Mouse (Mus musculus) intestine, embryonic 15.5 days (tissue): Measurements from ENCODE around the gene Prelid1. TPM values are rescaled to one million over a fixed set of nuclear protein-coding genes. Genes with fewer than 3 reads are reported as not detected.

ENCODE experiments used
- ATAC-seq: fragments of 200-750 bp; cut with Nextera tagmentation; 2 replicates; pipeline ENCODE4 v1.8.0; 2017; ENCODE audit warnings: moderate TSS enrichment, moderate library complexity
- H3K27ac ChIP-seq: fragments of 300-500 bp; sonication (generic); 2 replicates; pipeline ENCODE4 v1.5.1; 2015; ENCODE audit warnings: mild to moderate bottlenecking, inconsistent platforms
- H3K27me3 ChIP-seq: fragments of 300-500 bp; sonication (generic); replicated peaks from 2 replicates; pipeline ENCODE4 v1.6.1; 2015; ENCODE audit warnings: inconsistent platforms
- H3K36me3 ChIP-seq: fragments of 300-500 bp; sonication (generic); 2 replicates; pipeline ENCODE4 v1.6.1; 2015; ENCODE audit warnings: inconsistent platforms
- H3K4me1 ChIP-seq: fragments of 300-500 bp; sonication (generic); replicated peaks from 2 replicates; pipeline ENCODE4 v1.6.1; 2015; ENCODE audit warnings: inconsistent platforms
- H3K4me2 ChIP-seq: fragments of 300-500 bp; sonication (generic); replicated peaks from 2 replicates; pipeline ENCODE4 v1.6.1; 2015; ENCODE audit warnings: mild to moderate bottlenecking, inconsistent platforms
- H3K4me3 ChIP-seq: fragments of 300-500 bp; sonication (generic); replicated peaks from 2 replicates; pipeline ENCODE4 v1.5.1; 2015; ENCODE audit warnings: inconsistent platforms
- H3K9ac ChIP-seq: fragments of 300-500 bp; sonication (generic); 2 replicates; pipeline ENCODE4 v1.6.1; 2015; ENCODE audit warnings: inconsistent platforms
- H3K9me3 ChIP-seq: fragments of 300-500 bp; sonication (generic); 2 replicates; pipeline ENCODE4 v1.6.1; 2016; ENCODE audit warnings: inconsistent platforms
- WGBS: fragments of 180-500 bp; shearing (Covaris S2); methylation state at CpG from one replicate; pipeline ENCODE4 v1.1.7; 2015; 5-methylcytosine and 5-hydroxymethylcytosine counted together
- polyA plus RNA-seq: library from polyadenylated mRNA; unstranded; fragments of >200 nt; fragmentation: Nextera tagmentation; extraction: Ambion mirVana; gene quantifications from 2 replicates; pipeline ENCODE4 v1.2.1, GENCODE M21; 2015

Prelid1 gene
- polyA plus RNA-seq, result 543 and 576 TPM in 2 replicates

DNA sequence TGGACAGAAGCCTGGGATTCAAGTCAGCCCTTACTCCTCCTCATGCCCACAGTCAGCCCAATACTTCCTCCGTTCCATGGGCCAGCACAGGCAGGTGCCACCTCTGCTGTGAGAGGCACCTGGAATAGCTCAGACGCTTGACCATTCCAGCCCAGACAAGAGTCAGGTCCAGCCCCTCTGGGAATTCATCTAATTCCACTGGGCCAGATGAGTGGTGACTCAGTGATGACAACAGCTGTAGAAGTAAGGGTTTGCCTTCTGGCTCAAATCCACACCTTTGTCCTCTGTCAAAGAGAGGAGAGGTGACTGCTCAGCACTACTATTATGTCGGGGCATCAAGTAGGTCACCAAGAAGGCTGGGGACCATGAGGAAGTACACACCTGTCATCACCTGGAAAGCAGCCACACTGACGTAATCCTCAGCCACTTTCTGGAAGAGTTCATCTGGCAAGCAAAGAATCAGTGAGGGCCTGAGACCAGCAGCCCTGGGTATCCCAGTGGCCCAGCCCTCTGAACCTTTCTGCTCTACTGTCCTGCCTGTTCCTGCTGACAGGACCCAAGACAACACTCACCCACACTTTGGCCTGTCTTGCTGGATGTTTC lies at the start of gene Prelid1:
TSS of gene Prelid1 (plus strand) at position 570 of the 603 bp plus-strand sequence.
- H3K27ac ChIP-seq, result peak within 1 kb of the TSS; percentile 90
- peaks cover 21% of the 10 kb centered on the region for H3K4me1 ChIP-seq
- H3K9ac ChIP-seq, result peak within 1 kb of the TSS; percentile 98
- WGBS, result 77% methylated on average over 4 of the region's 4 CpGs
- H3K4me2 ChIP-seq, result peak within 1 kb of the TSS; percentile 83
- no peaks in the 10 kb centered on the region for H3K27me3 ChIP-seq
- ATAC-seq, result no peak
- H3K36me3 ChIP-seq, result peaks cover 19% of the 10 kb centered on the region
- no peaks in the 10 kb centered on the region for H3K9me3 ChIP-seq
- peak within 1 kb of the TSS; percentile 91 for H3K4me3 ChIP-seq

DNA sequence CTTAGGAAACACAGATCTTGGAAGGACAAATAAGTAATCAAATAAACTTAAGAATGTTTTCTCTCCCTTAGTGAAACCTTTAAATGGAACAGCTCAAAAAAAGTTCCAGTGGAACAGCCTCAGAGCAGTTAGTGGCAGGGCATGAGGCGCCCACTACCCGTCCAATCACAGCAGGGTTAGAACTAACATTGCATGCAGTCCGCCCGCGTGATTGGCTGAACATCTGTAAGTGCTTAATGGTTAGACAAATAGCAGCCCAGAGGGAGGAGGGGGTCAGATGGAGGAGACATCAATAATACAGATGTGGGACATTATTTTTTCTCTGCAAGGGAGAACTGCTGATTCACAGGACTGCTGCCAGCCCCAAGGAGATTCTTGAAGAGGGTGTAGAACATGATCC lies 43.1 kb upstream of the Prelid1 start:
- 88% methylated on average over 5 of the region's 5 CpGs for WGBS
- no peak overlapping the region for H3K4me3 ChIP-seq
- H3K27ac ChIP-seq, result no peak overlapping the region
- H3K4me1 ChIP-seq, result no peaks in the 10 kb centered on the region
- no peak overlapping the region for H3K4me2 ChIP-seq
- no peak for ATAC-seq
- no peaks in the 10 kb centered on the region for H3K27me3 ChIP-seq
- H3K9me3 ChIP-seq, result no peaks in the 10 kb centered on the region
- no peak overlapping the region for H3K9ac ChIP-seq
- peaks cover 36% of the 10 kb centered on the region for H3K36me3 ChIP-seq

DNA sequence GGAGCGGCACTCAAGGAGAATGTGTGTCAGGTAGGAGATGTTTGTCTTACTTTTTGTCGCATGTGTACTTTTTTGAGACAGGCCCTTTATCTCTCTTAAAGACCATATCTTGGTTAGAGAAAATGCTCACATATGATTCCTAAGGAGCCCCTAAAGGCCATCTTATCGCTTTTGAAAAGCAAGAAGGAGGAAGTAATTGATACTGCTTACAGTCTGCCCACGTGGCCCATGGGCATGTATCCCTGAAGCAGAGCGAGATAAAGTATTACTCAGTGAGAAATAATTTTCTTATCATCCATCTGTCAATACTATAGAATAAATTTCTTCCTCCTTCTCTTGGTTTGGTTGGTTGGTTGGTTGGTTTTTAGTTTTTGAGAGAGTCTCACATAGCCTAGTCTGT lies 42.7 kb upstream of the Prelid1 start:
- Histone ChIP-seq H3K36me3 (peaks cover 36% of the 10 kb centered on the region), H3K27me3 (no peaks in the 10 kb centered on the region), H3K27ac (no peak overlapping the region), H3K9me3 (no peaks in the 10 kb centered on the region), H3K4me2 (no peak overlapping the region), H3K4me3 (no peak overlapping the region), H3K4me1 (no peaks in the 10 kb centered on the region), H3K9ac (no peak overlapping the region)
- 84% methylated on average over 5 of the region's 5 CpGs for WGBS
- ATAC-seq, result no peak

DNA sequence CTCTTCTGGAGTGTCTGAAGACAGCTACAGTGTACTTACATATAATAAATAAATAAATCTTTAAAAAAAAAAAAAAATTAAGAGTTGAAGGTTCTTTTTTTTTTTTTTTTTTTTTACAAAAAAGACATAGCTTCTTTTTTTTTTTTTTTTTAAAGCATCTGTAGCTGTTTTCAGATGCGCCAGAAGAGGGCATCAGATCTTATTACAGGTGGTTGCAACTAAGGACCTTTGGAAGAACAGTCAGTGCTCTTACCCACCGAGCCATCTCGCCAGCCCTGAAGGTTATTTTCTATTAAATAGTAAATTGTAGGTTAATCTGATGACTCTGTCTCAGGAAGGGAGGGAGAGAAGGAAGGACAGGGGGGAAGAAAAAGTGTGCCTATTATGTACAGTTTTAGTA lies 31.4 kb upstream of the Prelid1 start:
- WGBS, result 80% methylated on average over 3 of the region's 3 CpGs
- Histone ChIP-seq H3K9ac (no peak overlapping the region), H3K9me3 (no peaks in the 10 kb centered on the region), H3K36me3 (peaks cover 31% of the 10 kb centered on the region), H3K27me3 (no peaks in the 10 kb centered on the region), H3K27ac (no peak overlapping the region), H3K4me2 (no peak overlapping the region), H3K4me3 (no peak overlapping the region), H3K4me1 (no peaks in the 10 kb centered on the region)
- no peak for ATAC-seq

DNA sequence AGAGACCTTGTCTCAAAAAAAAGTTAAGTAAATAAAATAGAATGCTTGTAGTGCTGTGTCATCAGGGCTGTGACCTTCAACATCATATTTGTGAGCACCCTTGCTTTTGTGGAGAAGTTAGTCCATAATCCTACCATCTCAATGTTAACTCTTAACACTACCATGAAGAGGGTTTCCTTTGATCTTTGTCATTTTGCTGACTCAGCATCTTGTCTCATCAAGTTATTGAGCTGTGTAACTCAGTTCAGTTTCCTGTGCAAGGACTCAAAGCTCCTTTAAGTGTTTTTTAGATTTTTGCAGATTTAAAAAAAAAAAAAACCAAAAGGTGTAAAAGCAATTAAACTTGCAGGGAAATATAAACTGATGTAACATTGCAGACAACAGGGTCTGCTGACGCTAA lies 23.5 kb upstream of the Prelid1 start:
- Histone ChIP-seq H3K27me3 (no peaks in the 10 kb centered on the region), H3K4me2 (no peak overlapping the region), H3K4me1 (no peaks in the 10 kb centered on the region), H3K27ac (no peak overlapping the region), H3K9me3 (no peaks in the 10 kb centered on the region), H3K9ac (no peak overlapping the region), H3K4me3 (no peak overlapping the region), H3K36me3 (peaks cover 30% of the 10 kb centered on the region)
- ATAC-seq, result no peak
- 92% methylated on average over 1 of the region's 1 CpGs for WGBS

DNA sequence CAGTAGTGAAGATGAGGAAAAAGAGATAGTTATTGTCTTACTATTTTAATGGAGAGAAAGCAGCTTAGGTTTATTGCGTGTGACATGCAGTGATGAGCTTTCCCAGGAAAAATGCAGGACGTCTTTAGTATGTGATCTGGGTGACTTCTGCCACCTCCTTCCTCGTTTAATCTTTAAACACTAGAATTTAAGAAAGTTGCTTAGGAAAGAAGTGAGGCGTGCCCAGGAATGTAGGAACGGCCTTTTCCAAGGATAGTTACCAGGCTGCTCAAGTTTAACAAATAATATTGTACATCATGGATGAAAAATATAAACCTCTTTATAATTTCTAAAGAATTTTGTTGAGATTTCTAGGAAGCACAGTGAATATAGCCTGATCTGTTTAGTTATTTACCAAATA lies 19.4 kb upstream of the Prelid1 start:
- 84% methylated on average over 5 of the region's 5 CpGs for WGBS
- peaks cover 29% of the 10 kb centered on the region for H3K36me3 ChIP-seq
- H3K4me3 ChIP-seq, result no peak overlapping the region
- no peak overlapping the region for H3K4me2 ChIP-seq
- no peak for ATAC-seq
- H3K27me3 ChIP-seq, result no peaks in the 10 kb centered on the region
- no peaks in the 10 kb centered on the region for H3K4me1 ChIP-seq
- no peak overlapping the region for H3K9ac ChIP-seq
- H3K27ac ChIP-seq, result no peak overlapping the region
- H3K9me3 ChIP-seq, result no peaks in the 10 kb centered on the region

DNA sequence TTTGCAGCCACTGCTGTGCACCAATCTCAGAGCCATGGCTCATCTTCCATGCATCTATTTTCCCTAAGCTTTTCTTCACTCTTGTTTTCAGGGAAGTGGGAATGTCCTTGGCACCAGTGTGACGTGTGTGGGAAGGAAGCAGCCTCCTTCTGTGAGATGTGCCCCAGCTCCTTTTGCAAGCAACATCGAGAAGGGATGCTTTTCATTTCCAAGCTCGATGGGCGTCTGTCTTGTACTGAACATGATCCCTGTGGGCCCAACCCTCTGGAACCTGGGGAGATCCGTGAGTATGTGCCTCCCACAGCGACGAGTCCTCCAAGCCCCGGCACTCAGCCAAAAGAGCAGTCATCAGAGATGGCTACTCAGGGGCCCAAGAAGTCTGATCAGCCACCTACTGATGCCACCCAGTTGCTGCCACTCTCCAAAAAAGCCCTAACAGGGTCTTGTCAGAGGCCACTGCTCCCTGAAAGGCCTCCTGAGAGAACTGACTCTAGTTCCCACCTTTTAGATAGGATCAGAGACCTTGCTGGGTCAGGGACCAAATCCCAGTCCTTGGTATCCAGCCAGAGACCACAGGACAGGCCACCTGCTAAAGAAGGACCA lies 8.2 kb upstream of the Prelid1 start:
- no peak overlapping the region for H3K27ac ChIP-seq
- H3K9ac ChIP-seq, result no peak overlapping the region
- H3K4me3 ChIP-seq, result no peak overlapping the region
- no peak overlapping the region for H3K4me2 ChIP-seq
- WGBS, result 91% methylated on average over 8 of the region's 8 CpGs
- no peaks in the 10 kb centered on the region for H3K4me1 ChIP-seq
- no peaks in the 10 kb centered on the region for H3K9me3 ChIP-seq
- H3K36me3 ChIP-seq, result peaks cover 28% of the 10 kb centered on the region
- H3K27me3 ChIP-seq, result no peaks in the 10 kb centered on the region
- no peak for ATAC-seq

DNA sequence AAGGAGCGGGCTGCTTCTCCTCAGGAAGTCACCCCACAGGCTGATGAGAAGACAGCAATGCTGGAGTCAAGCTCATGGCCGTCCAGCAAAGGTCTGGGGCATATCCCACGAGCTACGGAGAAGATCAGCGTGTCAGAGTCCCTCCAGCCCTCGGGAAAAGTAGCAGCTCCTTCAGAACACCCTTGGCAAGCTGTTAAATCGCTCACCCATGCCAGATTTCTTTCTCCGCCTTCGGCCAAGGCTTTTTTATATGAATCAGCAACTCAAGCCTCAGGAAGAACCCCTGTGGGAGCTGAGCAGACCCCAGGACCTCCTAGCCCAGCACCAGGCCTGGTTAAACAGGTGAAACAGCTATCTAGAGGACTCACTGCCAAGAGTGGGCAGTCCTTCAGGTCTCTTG lies 7.2 kb upstream of the Prelid1 start:
- ATAC-seq, result no peak
- Histone ChIP-seq H3K27me3 (no peaks in the 10 kb centered on the region), H3K4me2 (no peak overlapping the region), H3K4me3 (no peak overlapping the region), H3K4me1 (no peaks in the 10 kb centered on the region), H3K36me3 (peaks cover 32% of the 10 kb centered on the region), H3K9ac (no peak overlapping the region), H3K27ac (no peak overlapping the region), H3K9me3 (no peaks in the 10 kb centered on the region)
- 91% methylated on average over 9 of the region's 9 CpGs for WGBS

DNA sequence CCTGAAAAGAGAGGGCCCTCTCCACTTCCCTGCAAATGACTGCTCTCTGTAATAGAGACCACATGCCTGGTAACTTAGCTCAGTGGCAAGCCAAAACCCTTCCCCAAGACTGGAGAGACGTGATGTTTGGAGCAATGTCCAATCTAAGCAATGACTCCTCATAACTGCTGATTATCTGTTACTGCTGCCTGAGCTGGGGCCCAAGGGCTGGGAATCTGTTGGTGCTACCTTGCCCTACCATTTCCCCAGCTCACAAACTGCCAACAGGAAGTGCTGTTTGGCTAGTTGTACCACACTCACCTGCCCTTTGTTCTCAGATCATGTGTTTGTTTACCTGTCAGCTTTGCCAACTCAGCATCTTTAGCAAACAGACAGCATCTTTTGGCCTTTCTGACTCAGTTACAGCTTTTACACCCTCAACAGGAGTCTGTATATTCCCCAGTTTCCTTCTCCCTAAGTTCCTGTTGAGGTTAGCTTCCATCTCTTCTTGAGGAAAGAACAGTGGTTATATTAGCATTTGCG lies 5.3 kb upstream of the Prelid1 start:
- no peak overlapping the region for H3K4me2 ChIP-seq
- no peak overlapping the region for H3K4me3 ChIP-seq
- no peaks in the 10 kb centered on the region for H3K27me3 ChIP-seq
- peak overlapping the region; percentile 29; the same call in 1 of the 2 replicates for H3K27ac ChIP-seq
- H3K4me1 ChIP-seq, result 0 out of 2 replicates have a peak, but pooled peaks cover 2% of the 10 kb centered on the region
- ATAC-seq, result peak; percentile 72
- 81% methylated on average over 2 of the region's 2 CpGs for WGBS
- H3K9ac ChIP-seq, result no peak overlapping the region
- H3K9me3 ChIP-seq, result no peaks in the 10 kb centered on the region
- H3K36me3 ChIP-seq, result peaks cover 37% of the 10 kb centered on the region

DNA sequence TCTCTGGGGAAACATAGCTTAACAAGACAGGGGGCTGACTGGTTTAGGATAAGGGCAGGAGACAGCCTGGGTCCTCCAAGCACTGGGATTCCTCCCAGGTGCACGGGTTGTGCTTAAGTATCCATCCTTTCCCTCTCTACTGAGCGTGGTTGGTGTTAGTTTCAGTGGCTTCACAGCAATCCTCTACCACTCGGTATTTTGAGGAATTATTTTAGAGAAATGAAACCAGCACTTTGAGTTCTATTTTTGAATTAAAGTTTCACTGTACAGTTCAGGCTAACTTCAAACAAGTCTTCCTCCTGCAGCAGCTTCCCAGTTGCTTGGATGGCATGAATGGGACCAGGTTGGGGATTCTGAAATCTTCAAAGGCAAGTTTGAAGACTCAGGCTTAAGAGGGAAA lies 1.9 kb upstream of the Prelid1 start:
- no peak overlapping the region for H3K4me2 ChIP-seq
- H3K36me3 ChIP-seq, result peaks cover 16% of the 10 kb centered on the region
- no peak overlapping the region for H3K9ac ChIP-seq
- H3K27ac ChIP-seq, result no peak overlapping the region
- ATAC-seq, result no peak
- 86% methylated on average over 3 of the region's 3 CpGs for WGBS
- no peaks in the 10 kb centered on the region for H3K27me3 ChIP-seq
- no peak overlapping the region for H3K4me3 ChIP-seq
- no peaks in the 10 kb centered on the region for H3K9me3 ChIP-seq
- peaks cover 13% of the 10 kb centered on the region for H3K4me1 ChIP-seq

DNA sequence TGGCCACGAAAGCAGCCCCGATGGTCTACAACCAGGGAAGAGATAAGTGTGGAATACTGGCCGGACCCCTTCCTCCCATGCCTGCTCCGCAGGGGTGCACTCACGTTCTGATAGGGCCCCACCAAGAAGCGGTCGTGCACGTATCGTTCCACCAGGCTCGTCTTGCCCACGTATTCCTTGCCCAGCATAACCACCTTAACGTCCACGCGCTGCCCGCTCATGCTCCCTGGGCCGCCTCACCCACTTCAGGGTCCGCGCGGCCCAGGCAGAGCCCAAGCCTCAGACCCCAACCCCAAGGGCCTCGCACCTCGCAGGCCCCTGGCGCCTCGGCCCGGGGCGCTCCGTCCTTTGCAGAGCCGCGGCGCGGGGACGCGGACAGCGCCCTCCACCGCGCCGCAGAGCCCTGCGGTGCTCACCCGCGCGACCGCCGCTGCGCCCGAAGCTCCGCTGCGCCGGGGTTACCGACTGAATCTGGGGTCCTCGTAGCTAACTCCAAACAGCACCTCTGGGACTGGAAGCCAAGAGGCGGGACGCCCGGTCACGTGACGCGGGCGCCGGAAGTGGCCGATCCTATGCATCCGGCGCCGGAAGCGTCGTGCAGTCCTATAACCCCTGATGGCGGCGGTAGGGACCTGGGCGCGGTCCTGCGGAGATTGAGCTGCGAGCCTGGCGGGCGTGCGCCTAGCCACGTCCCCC lies 1.3 kb downstream of the Prelid1 start, which contains the start of gene Rab24:
TSS of gene Rab24 (minus strand) at position 513 of the 696 bp plus-strand sequence.
- H3K27me3 ChIP-seq, result no peaks in the 10 kb centered on the region
- peaks cover 26% of the 10 kb centered on the region for H3K4me1 ChIP-seq
- peaks cover 29% of the 10 kb centered on the region for H3K36me3 ChIP-seq
- peak within 1 kb of the TSS; percentile 98 for H3K9ac ChIP-seq
- H3K4me2 ChIP-seq, result peak within 1 kb of the TSS; percentile 83
- ATAC-seq, result peak; percentile 91
- H3K27ac ChIP-seq, result peak within 1 kb of the TSS; percentile 90
- WGBS, result under 1% methylated on average over 73 of the region's 73 CpGs
- H3K9me3 ChIP-seq, result no peaks in the 10 kb centered on the region
- peak within 1 kb of the TSS; percentile 91 for H3K4me3 ChIP-seq

DNA sequence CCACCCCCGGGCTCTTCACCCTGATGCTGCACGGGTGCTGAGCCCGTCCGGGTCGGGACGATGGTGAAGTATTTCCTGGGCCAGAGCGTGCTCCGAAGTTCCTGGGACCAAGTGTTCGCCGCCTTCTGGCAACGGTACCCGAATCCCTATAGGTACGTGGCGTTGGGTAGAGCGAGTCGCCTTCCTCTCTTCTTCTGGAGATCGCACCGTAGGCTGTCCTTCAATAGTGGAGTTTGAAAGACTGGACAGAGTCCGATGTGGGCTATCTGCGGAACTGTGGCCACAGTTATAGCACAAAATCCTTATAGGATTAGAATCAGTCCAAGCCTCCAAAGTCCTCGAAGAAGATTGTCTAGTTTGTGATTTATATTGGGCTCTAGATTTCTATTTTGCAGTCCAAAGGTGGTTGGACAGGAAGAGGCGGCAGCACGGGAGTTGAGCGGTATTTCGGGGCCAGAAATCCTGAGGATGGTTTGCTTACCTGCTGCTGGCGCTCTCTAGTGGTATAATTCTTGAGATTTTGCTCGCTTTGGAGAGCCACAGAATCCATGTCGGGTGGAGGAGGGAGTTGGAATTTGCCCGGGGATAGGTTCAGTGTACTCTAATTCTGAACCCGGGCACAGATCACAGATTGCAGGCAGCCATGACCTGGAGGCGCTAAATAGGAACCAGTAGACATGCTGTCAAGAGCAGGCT lies 2.0 kb downstream of the Prelid1 start:
- peaks cover 24% of the 10 kb centered on the region for H3K36me3 ChIP-seq
- H3K4me2 ChIP-seq, result peak overlapping the region; percentile 83
- H3K4me3 ChIP-seq, result peak overlapping the region; percentile 91
- no peaks in the 10 kb centered on the region for H3K9me3 ChIP-seq
- peak; percentile 42 for ATAC-seq
- under 1% methylated on average over 31 of the region's 31 CpGs for WGBS
- peak overlapping the region; percentile 90 for H3K27ac ChIP-seq
- peak overlapping the region; percentile 98 for H3K9ac ChIP-seq
- H3K27me3 ChIP-seq, result no peaks in the 10 kb centered on the region
- H3K4me1 ChIP-seq, result peaks cover 29% of the 10 kb centered on the region
